Mouse (Mus musculus): ENCODE data around the gene Pip4k2c.

DNA sequence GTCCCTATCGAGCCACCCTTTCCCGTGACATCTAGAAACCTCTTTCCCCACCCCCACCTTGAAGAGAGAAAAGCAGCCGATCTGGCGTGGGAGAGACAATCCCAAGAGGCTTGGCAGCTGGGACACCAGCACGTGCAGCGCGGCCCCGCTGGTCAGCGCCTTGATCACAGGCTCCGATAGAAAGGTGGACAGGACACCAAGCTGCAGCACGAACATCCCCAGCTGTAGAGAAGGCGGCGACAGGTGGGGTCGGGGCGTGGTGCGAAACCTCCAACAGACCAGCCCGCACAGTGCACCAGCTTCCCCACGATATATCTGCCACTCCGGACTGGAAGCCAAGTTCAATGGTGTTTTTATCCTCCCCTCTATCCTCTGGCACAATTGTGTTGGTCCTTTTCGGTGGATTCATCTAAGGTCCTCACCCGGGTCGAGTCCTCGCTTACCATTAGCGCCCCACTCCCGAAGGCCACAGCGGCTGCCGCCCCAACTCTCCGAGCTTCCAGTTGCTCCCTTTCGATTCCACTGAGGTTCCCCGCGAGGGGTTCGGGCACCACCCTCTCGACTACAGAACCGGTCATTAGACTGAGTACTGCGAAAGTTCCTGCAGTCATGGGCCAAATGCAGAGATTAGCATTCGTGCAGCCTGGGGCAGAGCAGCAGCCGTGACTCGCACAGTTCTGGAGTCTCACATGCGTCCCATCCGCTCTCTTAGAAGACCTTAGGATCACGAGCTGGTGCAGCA lies 32.9 kb downstream of the Pip4k2c start:
- no peak for TF ChIP-seq CTCF (IDR thresholded peaks at IDR 0.05; ENCODE audit: low read depth)
- TF ChIP-seq EP300 (IDR thresholded peaks at IDR 0.05; ENCODE audit: low read depth): no peak

Measured in heart, postnatal 0 days (tissue).